Comparison of ENCODE assay signal across 16 mouse cellular contexts in the genomic region with DNA sequence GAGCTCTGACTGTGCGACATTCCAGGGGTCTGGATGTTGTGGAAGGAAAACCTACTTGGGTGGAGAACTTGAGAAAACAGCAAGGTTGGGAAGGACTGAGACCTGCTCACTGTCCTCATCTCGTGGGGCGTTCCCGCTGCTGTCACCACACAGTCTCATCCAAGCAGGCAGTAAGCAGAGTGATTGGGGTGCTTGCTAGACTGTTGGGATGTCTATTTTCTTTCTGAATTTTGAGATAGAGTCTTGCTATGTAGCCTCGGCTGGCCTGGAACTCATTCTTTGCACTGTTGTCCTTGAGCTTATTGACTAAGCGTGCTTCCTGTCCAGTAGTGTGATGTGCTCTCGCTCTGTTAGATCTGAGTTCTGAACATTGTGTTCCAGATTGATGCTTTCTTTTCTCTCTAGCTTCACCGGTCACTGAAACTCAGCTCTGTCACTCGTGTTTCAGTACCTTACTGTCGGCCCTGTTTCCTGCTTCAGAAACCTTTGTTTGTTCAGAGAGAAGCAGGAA. TPM values are rescaled to one million over a fixed set of nuclear protein-coding genes. Genes with fewer than 3 reads are reported as not detected.
A peak's percentile ranks its signal among the peaks of the same experiment; 100 is the strongest.
DNase-seq lines count a peak whose midpoint lies in the region; ATAC-seq and TF ChIP-seq lines count a peak whose summit lies in the region.
"Had no signal": no experiment of that assay in that cellular context is flagged by ENCODE, and none has a peak within 500 bp of the region (broad histone marks: within the 10 kb centered on the region; RNA-seq: fewer than 3 reads in every experiment).

No protein-coding gene starts in this region.

- no peaks in the 10 kb centered on the region for H3K27me3 ChIP-seq in embryonic facial prominence, embryonic 12.5 days
- no peaks in the 10 kb centered on the region for H3K27me3 ChIP-seq in embryonic facial prominence, embryonic 10.5 days (replicated peaks; ENCODE audit: low read depth, poor library complexity, severe bottlenecking)
- no peaks in the 10 kb centered on the region for H3K27me3 ChIP-seq in hindbrain, embryonic 14.5 days (ENCODE audit: control insufficient read depth, insufficient read depth, low read length)
- no peaks in the 10 kb centered on the region for H3K27me3 ChIP-seq in hindbrain, embryonic 12.5 days
- no peaks in the 10 kb centered on the region for H3K27me3 ChIP-seq in lung, embryonic 14.5 days (ENCODE audit: insufficient read depth, low read length)
- no peaks in the 10 kb centered on the region for H3K27me3 ChIP-seq in heart, embryonic 15.5 days
- H3K27me3 ChIP-seq: CH12.LX; forebrain, embryonic 13.5 days; liver, embryonic 13.5 days had no signal

- no peak overlapping the region for H3K4me3 ChIP-seq in embryonic facial prominence, embryonic 12.5 days
- H3K4me3 ChIP-seq in embryonic facial prominence, embryonic 10.5 days, result no peak overlapping the region
- no peak overlapping the region for H3K4me3 ChIP-seq in hindbrain, embryonic 14.5 days (replicated peaks; ENCODE audit: low read length)
- H3K4me3 ChIP-seq in hindbrain, embryonic 12.5 days, result no peak overlapping the region
- H3K4me3 ChIP-seq in lung, embryonic 14.5 days (ENCODE audit: low read depth, low read length), result no peak overlapping the region
- no peak overlapping the region for H3K4me3 ChIP-seq in heart, embryonic 15.5 days
- H3K4me3 ChIP-seq: forebrain, embryonic 13.5 days; liver, embryonic 13.5 days; midbrain, embryonic 10.5 days had no signal

- no peak for TF ChIP-seq CTCF in lung, embryonic 14.5 days (IDR thresholded peaks at IDR 0.05; ENCODE audit: low read depth)

- H3K36me3 ChIP-seq in embryonic facial prominence, embryonic 12.5 days, result peaks cover 54% of the 10 kb centered on the region
- H3K36me3 ChIP-seq in embryonic facial prominence, embryonic 10.5 days (replicated peaks), result peaks cover 91% of the 10 kb centered on the region
- peaks cover 57% of the 10 kb centered on the region for H3K36me3 ChIP-seq in hindbrain, embryonic 14.5 days (replicated peaks; ENCODE audit: control insufficient read depth, insufficient read depth)
- peaks cover 41% of the 10 kb centered on the region for H3K36me3 ChIP-seq in hindbrain, embryonic 12.5 days
- H3K36me3 ChIP-seq in lung, embryonic 14.5 days (ENCODE audit: insufficient read depth), result peaks cover 62% of the 10 kb centered on the region
- H3K36me3 ChIP-seq in heart, embryonic 15.5 days, result peaks cover 30% of the 10 kb centered on the region

- no peak for ATAC-seq in embryonic facial prominence, embryonic 12.5 days (ENCODE audit: insufficient number of reproducible peaks, insufficient read depth, low FRiP score, low TSS enrichment)
- ATAC-seq in hindbrain, embryonic 14.5 days (ENCODE audit: low FRiP score), result no peak
- no peak for ATAC-seq in hindbrain, embryonic 12.5 days (ENCODE audit: low FRiP score)
- ATAC-seq in lung, embryonic 14.5 days (ENCODE audit: insufficient read depth), result no peak
- ATAC-seq in heart, embryonic 15.5 days (replicated peaks; ENCODE audit: insufficient number of reproducible peaks, insufficient read depth, low FRiP score, low read depth), result no peak
- ATAC-seq: forebrain, embryonic 13.5 days had no signal

- H3K4me1 ChIP-seq in embryonic facial prominence, embryonic 12.5 days, result no peaks in the 10 kb centered on the region
- H3K4me1 ChIP-seq in embryonic facial prominence, embryonic 10.5 days, result peaks cover 2% of the 10 kb centered on the region; the same call in 1 of the 2 replicates
- peaks cover 3% of the 10 kb centered on the region; the same call in 1 of the 2 replicates for H3K4me1 ChIP-seq in hindbrain, embryonic 14.5 days (replicated peaks; ENCODE audit: control insufficient read depth, insufficient read depth, low read length)
- H3K4me1 ChIP-seq in hindbrain, embryonic 12.5 days, result peaks cover 6% of the 10 kb centered on the region
- no peaks in the 10 kb centered on the region for H3K4me1 ChIP-seq in lung, embryonic 14.5 days (ENCODE audit: insufficient read depth)
- peaks cover 10% of the 10 kb centered on the region for H3K4me1 ChIP-seq in heart, embryonic 15.5 days (replicated peaks)
- H3K4me1 ChIP-seq: forebrain, embryonic 13.5 days; midbrain, embryonic 10.5 days had no signal

- no peak overlapping the region for H3K9ac ChIP-seq in embryonic facial prominence, embryonic 12.5 days
- H3K9ac ChIP-seq in hindbrain, embryonic 14.5 days, result no peak overlapping the region
- H3K9ac ChIP-seq in hindbrain, embryonic 12.5 days, result no peak overlapping the region
- H3K9ac ChIP-seq in lung, embryonic 14.5 days, result no peak overlapping the region
- no peak overlapping the region for H3K9ac ChIP-seq in heart, embryonic 15.5 days
- H3K9ac ChIP-seq: forebrain, embryonic 13.5 days; liver, embryonic 13.5 days had no signal

- peak overlapping the region; percentile 43; the same call in 1 of the 2 replicates for H3K27ac ChIP-seq in embryonic facial prominence, embryonic 12.5 days
- no peak overlapping the region for H3K27ac ChIP-seq in embryonic facial prominence, embryonic 10.5 days (replicated peaks)
- peak overlapping the region; percentile 20; the same call in 1 of the 2 replicates for H3K27ac ChIP-seq in hindbrain, embryonic 14.5 days
- H3K27ac ChIP-seq in hindbrain, embryonic 12.5 days, result no peak overlapping the region
- peak overlapping the region; percentile 10; the same call in 1 of the 2 replicates for H3K27ac ChIP-seq in lung, embryonic 14.5 days (ENCODE audit: low read depth)
- H3K27ac ChIP-seq in heart, embryonic 15.5 days, result peak overlapping the region; percentile 47
- H3K27ac ChIP-seq: forebrain, embryonic 13.5 days; liver, embryonic 13.5 days; midbrain, embryonic 10.5 days had no signal

- no peak overlapping the region for H3K4me2 ChIP-seq in embryonic facial prominence, embryonic 12.5 days (replicated peaks)
- no peak overlapping the region for H3K4me2 ChIP-seq in hindbrain, embryonic 14.5 days (replicated peaks)
- H3K4me2 ChIP-seq in hindbrain, embryonic 12.5 days (replicated peaks), result no peak overlapping the region
- no peak overlapping the region for H3K4me2 ChIP-seq in lung, embryonic 14.5 days
- no peak overlapping the region for H3K4me2 ChIP-seq in heart, embryonic 15.5 days
- H3K4me2 ChIP-seq: forebrain, embryonic 13.5 days; liver, embryonic 13.5 days had no signal

- DNase-seq in embryonic facial prominence, embryonic 10.5 days (ENCODE audit: low spot score), result no peak
- no peak for DNase-seq in hindbrain, embryonic 14.5 days (ENCODE audit: low spot score)
- no peak for DNase-seq in lung, embryonic 14.5 days
- no peak for DNase-seq in lung, postnatal 25 days (ENCODE audit: low spot score)
- no peak for DNase-seq in MN1 (ENCODE audit: low spot score)
- DNase-seq: cerebellum, postnatal 25 days; liver, embryonic 13.5 days; lung, postnatal 36 days; right cerebral cortex, postnatal 14 days; thymus, adult 2 months had no signal

- H3K9me3 ChIP-seq in embryonic facial prominence, embryonic 12.5 days, result no peaks in the 10 kb centered on the region
- H3K9me3 ChIP-seq in embryonic facial prominence, embryonic 10.5 days, result no peaks in the 10 kb centered on the region
- no peaks in the 10 kb centered on the region for H3K9me3 ChIP-seq in hindbrain, embryonic 14.5 days (ENCODE audit: control insufficient read depth, low read length)
- no peaks in the 10 kb centered on the region for H3K9me3 ChIP-seq in hindbrain, embryonic 12.5 days (replicated peaks)
- H3K9me3 ChIP-seq in lung, embryonic 14.5 days (ENCODE audit: low read depth, low read length), result no peaks in the 10 kb centered on the region
- H3K9me3 ChIP-seq in heart, embryonic 15.5 days (replicated peaks), result no peaks in the 10 kb centered on the region
- H3K9me3 ChIP-seq: forebrain, embryonic 13.5 days; liver, embryonic 13.5 days; midbrain, embryonic 10.5 days had no signal

- WGBS in embryonic facial prominence, embryonic 12.5 days, result 83% methylated on average over 10 of the region's 10 CpGs
- 89% methylated on average over 10 of the region's 10 CpGs for WGBS in embryonic facial prominence, embryonic 10.5 days
- WGBS in hindbrain, embryonic 14.5 days, result 89% methylated on average over 10 of the region's 10 CpGs
- WGBS in hindbrain, embryonic 12.5 days, result 84% methylated on average over 10 of the region's 10 CpGs
- 80% methylated on average over 10 of the region's 10 CpGs for WGBS in lung, embryonic 14.5 days
- 70% methylated on average over 10 of the region's 10 CpGs for WGBS in heart, embryonic 15.5 days

RNA-seq across cellular contexts. Expression of gene Fbxo42, which starts 28.7 kb away (rescaled TPM):
- 31.6 and 32.1 TPM in 2 replicates for polyA plus RNA-seq in embryonic facial prominence, embryonic 12.5 days (2016; fragmentation: Nextera tagmentation; extraction: Ambion mirVana)
- 29.3 and 30.6 TPM in 2 replicates for polyA plus RNA-seq in embryonic facial prominence, embryonic 10.5 days (2016; fragmentation: Nextera tagmentation; extraction: Ambion mirVana)
- polyA plus RNA-seq in hindbrain, embryonic 14.5 days (2014; fragmentation: Nextera tagmentation; extraction: Ambion mirVana), result 26.2 and 27.6 TPM in 2 replicates
- polyA plus RNA-seq in hindbrain, embryonic 12.5 days (2016; fragmentation: Nextera tagmentation; extraction: Ambion mirVana), result 28.3 and 28.6 TPM in 2 replicates
- polyA plus RNA-seq in lung, embryonic 14.5 days (2014; fragmentation: Nextera tagmentation; extraction: Ambion mirVana), result 28.1 and 28.6 TPM in 2 replicates
- 10.3 and 15.3 TPM in 2 replicates for polyA plus RNA-seq in heart, embryonic 15.5 days (2015; fragmentation: Nextera tagmentation; extraction: Ambion mirVana)

RNA-seq across cellular contexts. Expression of gene Szrd1, which starts 36.8 kb away (rescaled TPM):
- polyA plus RNA-seq in embryonic facial prominence, embryonic 12.5 days (2016; fragmentation: Nextera tagmentation; extraction: Ambion mirVana), result 35.2 and 37.6 TPM in 2 replicates
- 37.4 and 39.0 TPM in 2 replicates for polyA plus RNA-seq in embryonic facial prominence, embryonic 10.5 days (2016; fragmentation: Nextera tagmentation; extraction: Ambion mirVana)
- polyA plus RNA-seq in hindbrain, embryonic 14.5 days (2014; fragmentation: Nextera tagmentation; extraction: Ambion mirVana), result 17.8 and 23.7 TPM in 2 replicates
- polyA plus RNA-seq in hindbrain, embryonic 12.5 days (2016; fragmentation: Nextera tagmentation; extraction: Ambion mirVana), result 30.7 and 32.4 TPM in 2 replicates
- polyA plus RNA-seq in lung, embryonic 14.5 days (2014; fragmentation: Nextera tagmentation; extraction: Ambion mirVana), result 29.8 and 32.5 TPM in 2 replicates
- 30.1 and 32.8 TPM in 2 replicates for polyA plus RNA-seq in heart, embryonic 15.5 days (2015; fragmentation: Nextera tagmentation; extraction: Ambion mirVana)

RNA-seq across cellular contexts. Expression of gene Rsg1, which starts 37.4 kb away (rescaled TPM):
- 7.6 and 8.6 TPM in 2 replicates for polyA plus RNA-seq in embryonic facial prominence, embryonic 12.5 days (2016; fragmentation: Nextera tagmentation; extraction: Ambion mirVana)
- 8.4 and 8.5 TPM in 2 replicates for polyA plus RNA-seq in embryonic facial prominence, embryonic 10.5 days (2016; fragmentation: Nextera tagmentation; extraction: Ambion mirVana)
- 6.0 and 7.6 TPM in 2 replicates for polyA plus RNA-seq in hindbrain, embryonic 14.5 days (2014; fragmentation: Nextera tagmentation; extraction: Ambion mirVana)
- polyA plus RNA-seq in hindbrain, embryonic 12.5 days (2016; fragmentation: Nextera tagmentation; extraction: Ambion mirVana), result 5.8 and 5.9 TPM in 2 replicates
- polyA plus RNA-seq in lung, embryonic 14.5 days (2014; fragmentation: Nextera tagmentation; extraction: Ambion mirVana), result 5.3 and 6.3 TPM in 2 replicates
- polyA plus RNA-seq in heart, embryonic 15.5 days (2015; fragmentation: Nextera tagmentation; extraction: Ambion mirVana), result 1.9 and 3.2 TPM in 2 replicates

Comparison
In these comparisons a context has a peak if more than half of its experiments do, and no peak if none do; other contexts are left out.
1. H3K27ac ChIP-seq: peak in embryonic facial prominence, embryonic 12.5 days (single experiment), hindbrain, embryonic 14.5 days (single experiment), lung, embryonic 14.5 days (single experiment) and heart, embryonic 15.5 days (single experiment); none in embryonic facial prominence, embryonic 10.5 days (single experiment) and hindbrain, embryonic 12.5 days (single experiment).